8 mouse cellular contexts compared by ENCODE assay signal in genomic region chr5:32135336-32136206, GRCm38 (mm10). TPM values are rescaled to one million over a fixed set of nuclear protein-coding genes. Genes with fewer than 3 reads are reported as not detected.
DNase-seq lines count a peak whose midpoint lies in the region; ATAC-seq lines count a peak whose summit lies in the region.

TSS of gene Fosl2 (plus strand) at chr5:32135801.

- peaks cover 13% of the 10 kb centered on the region for H3K4me1 ChIP-seq in midbrain, embryonic 11.5 days (ENCODE audit: control insufficient read depth, insufficient read depth, low read length)

- ATAC-seq in granulocyte monocyte progenitor cell, adult 5-6 weeks (replicated peaks; ENCODE audit: poor library complexity, severe bottlenecking) = peak; percentile 64
- ATAC-seq in midbrain, embryonic 11.5 days (ENCODE audit: low FRiP score) = peak; percentile 76
- ATAC-seq in erythroid progenitor cell, adult 5-6 weeks (replicated peaks; ENCODE audit: low FRiP score, poor library complexity, severe bottlenecking) = no peak

- no peaks in the 10 kb centered on the region for H3K9me3 ChIP-seq in midbrain, embryonic 11.5 days (ENCODE audit: control insufficient read depth, low read length)

- under 1% methylated on average over 75 of the region's 85 CpGs for WGBS in midbrain, embryonic 11.5 days

- no peaks in the 10 kb centered on the region for H3K36me3 ChIP-seq in midbrain, embryonic 11.5 days (ENCODE audit: control insufficient read depth, insufficient read depth, low read length)

- H3K27me3 ChIP-seq in midbrain, embryonic 11.5 days (ENCODE audit: control insufficient read depth, insufficient read depth, low read length) = peaks cover 69% of the 10 kb centered on the region

- peak; percentile 96 for DNase-seq in adrenal gland, postnatal 10 days
- peak; percentile 93 for DNase-seq in embryo, embryonic 9.5 days (ENCODE audit: extremely low spot score)
- DNase-seq in kidney, adult 11 months = peak; percentile 94
- DNase-seq in left cerebral cortex, postnatal 4 days = peak; percentile 93
- DNase-seq in midbrain, embryonic 11.5 days (ENCODE audit: low spot score, missing footprints) = peak; percentile 97
- peak; percentile 99 for DNase-seq in skeletal muscle tissue, adult 2 months (ENCODE audit: low read depth, low spot score)

- no peak within 1 kb of the TSS; the same call in 1 of the 2 replicates for H3K27ac ChIP-seq in midbrain, embryonic 11.5 days (ENCODE audit: low read depth, low read length)

- peak within 1 kb of the TSS; percentile 92 for H3K4me2 ChIP-seq in midbrain, embryonic 11.5 days

- intact Hi-C loops in left cerebral cortex, postnatal 4 days (cut with DNase I) = loop anchor here (5.0 to 10.0 kb wide), 2 partner anchors 438 to 541 kb away; partner anchors contain the start of genes Babam2, Mrpl33 and Rbks

- H3K9ac ChIP-seq in midbrain, embryonic 11.5 days (ENCODE audit: low read length) = peak within 1 kb of the TSS; percentile 38

- peak within 1 kb of the TSS; percentile 53 for H3K4me3 ChIP-seq in midbrain, embryonic 11.5 days (ENCODE audit: low read depth, low read length)

RNA-seq across cellular contexts. Expression of gene Fosl2, which starts in this region (rescaled TPM):
- 100 to 1,000 TPM; 167 to 194 TPM for total RNA-seq in adrenal gland, postnatal 10 days (2021)
- total RNA-seq in granulocyte monocyte progenitor cell, adult 5-6 weeks (2014; fragmentation: Nextera tagmentation) = 23.4 and 24.7 TPM in 2 replicates
- total RNA-seq in granulocyte monocyte progenitor cell, adult 5-6 weeks (2017) = 9.1 and 11.2 TPM in 2 replicates
- 10 to 100 TPM; 46.3 to 52.0 TPM for total RNA-seq in left cerebral cortex, postnatal 4 days (2021)
- polyA plus RNA-seq in midbrain, embryonic 11.5 days (2014; fragmentation: Nextera tagmentation; extraction: Ambion mirVana) = 0.52 and 0.57 TPM in 2 replicates
- total RNA-seq in erythroid progenitor cell, adult 5-6 weeks (2015; ENCODE audit: low replicate concordance) = 7.9 and 12.2 TPM in 2 replicates
- total RNA-seq in erythroid progenitor cell, adult 5-6 weeks (2017; ENCODE audit: low replicate concordance) = 2.4 and 2.9 TPM in 2 replicates

Comparison
In these comparisons a context has a peak if more than half of its experiments do, and no peak if none do; other contexts are left out.
1. Peak in DNase-seq, ATAC-seq, H3K4me3 ChIP-seq, H3K9ac ChIP-seq and H3K4me2 ChIP-seq in midbrain, embryonic 11.5 days; RNA of the gene not detected or under 1 TPM.